Mouse (Mus musculus) embryonic fibroblast, embryonic 13.5 days (primary cell): Measurements from ENCODE around the gene Drc1.

ENCODE experiments used
- CTCF ChIP-seq: IDR thresholded peaks from 2 replicates; pipeline ENCODE4 v1.5.1; 2011; ENCODE audit warnings: mild to moderate bottlenecking, control low read depth, low read length, moderate library complexity, borderline replicate concordance; ENCODE audit not compliant: insufficient read depth
- POLR2A ChIP-seq: IDR thresholded peaks from 2 replicates; pipeline ENCODE4 v1.6.1; 2011; ENCODE audit warnings: low read depth, mild to moderate bottlenecking, control low read depth, low read length, moderate library complexity

DNA sequence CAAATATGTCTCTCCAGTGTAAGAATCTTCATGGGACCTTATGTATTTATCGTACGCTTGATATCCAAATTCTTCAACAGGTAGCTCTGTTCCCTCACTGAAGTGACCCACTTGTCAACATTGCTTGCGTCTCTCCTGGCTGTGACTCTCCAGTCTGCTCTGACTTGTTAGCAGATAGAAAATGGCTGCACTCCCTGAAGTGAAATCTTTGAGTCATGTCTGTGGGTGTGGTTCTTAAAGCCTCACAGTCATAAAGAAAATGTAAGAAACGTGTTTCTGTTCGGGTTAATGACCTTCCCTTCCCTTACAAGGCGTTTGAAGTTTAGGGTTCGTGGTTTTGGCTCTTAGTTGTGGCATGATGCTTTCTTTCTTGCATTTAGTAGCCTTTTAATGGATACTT, 40.6 kb upstream of the Drc1 start:
- TF ChIP-seq POLR2A (no peak), CTCF (no peak)
